Mouse (Mus musculus): ENCODE data around the gene Ing4.
"Not testable (repeated sequence)": the region's sequence is repeated elsewhere in the genome, so short reads cannot be mapped to it uniquely, and the experiment has no call there.

The Ing4 gene

GRCm38 (mm10) chr6:125039533-125040153, at the start of gene Ing4:
TSS of gene Ing4 (plus strand) at chr6:125039760.
- DNase-seq (ENCODE audit: low spot score in 2 of 2) = peak; percentile 69 to 77

DNA sequence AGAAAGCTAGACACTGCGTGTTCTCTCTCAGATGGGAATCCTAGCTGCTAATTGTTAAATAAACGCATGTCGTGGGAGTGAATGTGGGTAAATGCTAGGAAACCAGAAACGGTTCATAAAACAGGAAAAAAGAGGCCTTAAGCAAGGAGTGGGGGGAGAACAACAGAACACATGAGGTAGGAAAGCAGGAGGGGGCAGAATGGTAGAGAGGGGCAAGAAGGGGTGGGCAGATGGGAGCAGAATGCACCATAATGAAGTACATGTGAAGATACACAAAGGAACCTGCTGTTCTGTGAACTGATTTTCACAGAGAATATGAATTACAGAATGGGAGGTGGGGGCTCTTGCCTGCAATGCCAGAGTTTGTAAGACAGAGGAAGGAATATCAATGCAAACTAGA, 47.3 kb upstream of the Ing4 start:
- no peak for DNase-seq (ENCODE audit: low spot score in 2 of 2)

GRCm38 (mm10) chr6:124993365-124993764, 46.2 kb upstream of the Ing4 start:
- DNase-seq (ENCODE audit: low spot score in 2 of 2) = no peak

DNA sequence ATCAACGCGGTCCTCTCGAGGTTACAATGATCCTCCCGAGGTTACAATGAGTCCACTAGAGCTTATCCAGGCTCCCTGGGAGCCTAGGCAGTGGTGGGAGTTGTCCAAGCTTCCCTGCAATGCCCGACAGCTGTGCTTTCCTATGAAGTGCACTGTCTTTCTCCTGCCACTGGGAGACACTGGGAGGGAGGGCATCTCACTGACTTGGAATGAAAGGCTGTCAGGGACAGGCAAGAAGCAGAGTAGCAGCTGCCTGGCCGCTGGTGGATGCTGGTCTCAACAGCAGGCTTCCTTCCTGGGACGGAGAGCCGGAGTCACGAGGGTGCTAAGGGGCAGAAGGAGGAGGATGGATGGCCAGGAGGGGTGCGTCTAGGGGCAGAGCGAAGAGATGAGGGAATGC, 45.7 kb upstream of the Ing4 start:
- DNase-seq (ENCODE audit: low spot score in 2 of 2) = no peak

DNA sequence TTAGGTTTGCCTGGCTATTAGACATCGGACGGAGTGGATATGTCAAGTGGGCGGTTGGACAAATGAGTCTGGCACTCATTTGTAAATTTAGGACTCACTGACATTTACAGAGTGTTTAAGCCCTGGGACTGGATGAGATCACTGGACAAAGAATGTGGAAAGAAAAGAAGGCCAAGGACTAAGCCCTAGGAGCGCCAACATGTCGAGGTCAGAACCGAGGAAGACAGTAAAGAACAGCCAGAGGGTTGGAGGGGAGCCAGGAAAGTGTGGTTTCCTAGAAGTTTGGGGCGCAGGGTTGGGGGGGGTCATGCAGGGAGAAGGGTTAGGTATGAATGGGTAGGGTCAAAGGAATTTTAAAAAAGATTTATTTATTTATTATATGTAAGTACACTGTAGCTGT, 44.3 kb upstream of the Ing4 start:
- DNase-seq (ENCODE audit: low spot score in 2 of 2) = no peak

DNA sequence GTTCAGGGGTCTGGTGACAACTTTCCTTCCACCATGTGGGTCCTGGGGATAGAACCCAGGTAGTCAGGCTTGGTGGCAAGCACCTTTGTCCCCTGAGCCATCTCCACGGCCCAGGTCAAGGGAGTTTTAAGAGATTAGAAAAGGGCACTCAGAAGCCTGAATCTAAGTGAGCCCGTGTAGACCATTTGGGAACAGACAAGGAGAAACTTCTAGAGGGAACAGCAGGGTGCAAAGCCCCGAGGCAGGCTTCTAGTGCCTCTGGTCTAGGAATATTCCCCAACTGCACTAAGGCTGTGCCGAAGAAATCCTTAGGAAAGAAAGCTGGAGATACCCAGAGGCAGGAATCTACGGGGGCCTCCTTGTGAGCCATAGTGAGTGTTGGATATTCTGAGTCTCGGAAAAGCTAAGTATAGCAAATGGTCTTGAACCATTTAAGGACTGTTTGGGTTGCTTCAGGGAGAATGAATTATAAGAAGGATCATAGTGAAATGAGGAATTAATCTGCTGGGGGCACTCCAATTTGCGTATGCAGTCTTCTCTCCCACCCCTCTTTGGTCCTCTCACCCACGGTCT, 43.6 kb upstream of the Ing4 start:
- DNase-seq (ENCODE audit: low spot score in 2 of 2) = no peak

- DNase-seq (ENCODE audit: low spot score in 2 of 2) = peak; percentile 62 to 72
These were observed 42.7 kb upstream of the Ing4 start, which contains the start of gene Pianp for GRCm38 (mm10) chr6:124996551-124997501. TSS of gene Pianp (plus strand) at chr6:124996694.

DNA sequence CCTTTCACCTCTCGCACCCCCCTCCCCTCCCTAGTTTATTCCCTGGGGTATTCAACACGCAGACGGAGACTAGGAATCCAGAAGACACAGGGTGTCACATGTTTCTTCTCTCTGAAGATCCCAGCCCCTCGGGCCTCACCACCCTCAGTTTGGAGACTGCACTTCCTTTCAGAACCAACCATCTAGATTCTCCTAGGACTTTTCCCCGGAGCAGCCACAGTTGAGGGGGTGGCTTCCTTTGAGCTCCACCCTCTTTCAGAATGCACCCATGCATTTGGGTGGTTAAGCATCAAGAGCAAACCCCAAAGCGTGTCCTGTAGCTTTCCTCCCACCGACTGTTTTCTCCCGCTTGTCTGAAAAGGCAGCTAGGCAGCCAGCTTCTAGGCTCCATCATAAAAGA, 41.5 kb upstream of the Ing4 start:
- DNase-seq (ENCODE audit: low spot score in 2 of 2) = peak in 1 of 2 experiments; percentile 46

DNA sequence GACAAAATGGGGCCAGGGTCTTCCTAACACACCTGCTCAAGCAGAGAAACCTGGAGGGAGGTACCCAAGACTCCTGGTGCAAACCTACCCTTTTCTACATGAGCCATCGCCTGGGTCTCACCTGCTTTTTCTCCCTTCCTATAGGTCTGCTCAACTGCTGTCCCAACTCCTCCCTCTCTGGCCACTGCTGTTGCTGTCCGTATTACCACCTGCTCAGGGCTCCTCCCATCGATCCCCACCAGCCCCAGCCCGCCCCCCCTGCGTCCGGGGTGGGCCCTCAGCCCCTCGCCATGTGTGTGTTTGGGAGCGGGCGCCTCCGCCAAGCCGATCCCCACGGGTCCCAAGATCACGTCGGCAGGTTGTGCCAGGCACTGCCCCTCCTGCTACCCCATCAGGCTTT, 40.5 kb upstream of the Ing4 start:
- DNase-seq (ENCODE audit: low spot score in 2 of 2) = no peak

GRCm38 (mm10) chr6:124999546-124999945, 40.0 kb upstream of the Ing4 start:
- DNase-seq (ENCODE audit: low spot score in 2 of 2) = no peak

DNA sequence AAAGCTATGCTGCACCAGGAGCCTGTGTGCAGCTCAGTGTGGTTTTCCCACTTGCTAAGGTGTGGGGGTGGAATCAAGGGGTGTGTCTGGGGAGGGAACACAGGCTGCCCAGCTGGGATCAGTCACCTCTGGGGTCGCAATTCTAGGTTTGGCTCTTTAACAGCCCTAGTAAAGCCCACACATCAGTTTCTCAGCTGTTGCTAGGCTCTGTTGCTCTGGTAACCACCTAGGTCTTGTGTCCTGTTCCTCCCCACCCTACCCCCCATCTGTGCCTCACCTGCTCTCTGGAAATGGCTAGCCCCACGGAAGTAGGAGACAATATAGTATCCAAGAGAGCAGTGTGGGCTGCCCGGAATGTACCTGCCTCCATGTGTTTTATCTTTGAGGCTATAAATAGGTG, 35.9 kb upstream of the Ing4 start:
- DNase-seq (ENCODE audit: low spot score in 2 of 2) = no peak

DNA sequence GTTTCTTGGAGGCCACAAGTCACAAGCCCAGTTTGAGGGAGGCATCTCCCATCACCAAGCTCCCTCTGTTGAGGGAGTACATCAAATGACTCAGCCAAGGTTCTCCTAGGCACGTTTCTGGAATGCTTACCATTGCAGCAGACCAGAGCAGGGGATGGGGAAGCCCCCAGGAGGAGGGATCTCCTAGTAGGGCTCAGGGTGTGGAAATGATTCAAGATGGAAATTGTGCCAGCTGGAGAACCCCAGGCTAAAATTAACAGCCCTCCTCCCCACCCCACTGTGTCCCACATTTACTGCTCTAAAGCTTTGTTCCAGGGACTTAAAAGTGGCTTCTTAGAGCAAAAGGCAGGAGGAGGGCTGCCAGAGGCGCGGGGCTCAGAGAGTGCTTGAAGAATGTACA, 34.5 kb upstream of the Ing4 start:
- no peak for DNase-seq (ENCODE audit: low spot score in 2 of 2)

DNA sequence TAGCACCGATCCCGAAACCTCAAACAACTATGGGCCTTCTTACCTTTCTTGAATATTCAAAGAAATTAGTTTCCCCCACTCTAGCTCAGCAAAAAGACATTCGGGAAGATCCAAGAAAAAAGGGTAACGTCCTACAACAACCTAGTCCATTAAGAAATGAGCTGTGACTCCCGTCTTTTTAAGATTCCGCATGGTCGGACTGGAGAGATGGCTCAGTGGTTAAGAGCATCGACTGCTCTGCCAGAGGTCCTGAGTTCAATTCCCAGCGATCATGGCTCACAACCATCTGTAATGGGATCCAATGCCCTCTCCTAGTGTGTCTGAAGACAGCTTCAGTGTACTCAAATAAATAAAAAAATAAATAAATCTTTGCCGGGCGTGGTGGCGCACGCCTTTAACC, 31.5 kb upstream of the Ing4 start:
- no peak for DNase-seq (ENCODE audit: low spot score in 2 of 2)

- peak; percentile 94 to 96 for DNase-seq (ENCODE audit: low spot score in 2 of 2)
These were observed 30.9 kb upstream of the Ing4 start for GRCm38 (mm10) chr6:125008586-125009128.

DNA sequence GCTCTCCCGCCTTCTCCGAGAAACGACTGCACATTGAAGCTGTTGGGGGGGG, 30.6 kb upstream of the Ing4 start, which contains the start of gene Zfp384:
Zfp384 (plus strand) TSS at position 17 of the 52 bp plus-strand sequence.
- no peak for DNase-seq (ENCODE audit: low spot score in 2 of 2)

- DNase-seq (ENCODE audit: low spot score in 2 of 2) = peak in 1 of 2 experiments; percentile 42
These were observed 30.1 kb upstream of the Ing4 start for GRCm38 (mm10) chr6:125009181-125010073.

DNA sequence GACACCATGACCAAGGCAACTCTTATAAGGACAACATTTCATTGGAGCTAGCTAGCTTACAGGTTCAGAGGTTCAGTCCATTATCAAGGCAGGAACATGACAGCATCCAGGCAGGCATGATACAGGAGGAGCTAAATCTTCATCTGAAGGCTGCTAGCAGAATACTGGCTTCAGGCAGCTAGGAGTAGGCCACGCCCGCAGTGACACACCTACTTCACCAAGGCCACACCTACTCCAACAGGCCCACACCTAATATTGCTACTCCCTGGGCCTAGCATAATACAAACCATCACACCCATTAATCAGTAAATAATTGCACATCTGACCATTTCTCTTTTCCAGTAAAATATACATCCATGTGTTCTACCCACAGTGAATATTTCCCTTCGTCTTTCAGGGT, 21.9 kb upstream of the Ing4 start:
- no peak for DNase-seq (ENCODE audit: low spot score in 2 of 2)

DNA sequence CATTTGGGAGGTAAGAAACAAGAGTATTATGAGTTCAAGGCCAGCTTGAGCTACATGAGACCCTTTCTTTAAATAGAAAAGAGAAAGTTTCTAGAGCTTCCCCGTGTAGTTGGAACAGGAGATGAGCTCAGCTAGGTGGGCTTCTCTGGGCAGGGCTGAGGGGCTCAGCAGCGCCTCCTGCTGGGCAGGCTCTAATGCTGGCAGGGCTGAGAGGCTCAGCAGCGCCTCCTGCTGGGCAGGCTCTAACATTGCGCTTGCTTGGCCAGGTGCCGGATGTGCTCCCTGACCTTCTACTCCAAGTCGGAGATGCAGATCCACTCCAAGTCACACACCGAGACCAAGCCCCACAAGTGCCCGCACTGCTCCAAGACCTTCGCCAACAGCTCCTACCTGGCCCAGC, 9.0 kb upstream of the Ing4 start:
- not testable (repeated sequence) for DNase-seq (ENCODE audit: low spot score in 2 of 2)

GRCm38 (mm10) chr6:125031604-125032003, 8.0 kb upstream of the Ing4 start:
- DNase-seq (ENCODE audit: low spot score in 2 of 2) = no peak

- no peak for DNase-seq (ENCODE audit: low spot score in 2 of 2)
These were observed 894 bp upstream of the Ing4 start for GRCm38 (mm10) chr6:125038666-125039065.

DNA sequence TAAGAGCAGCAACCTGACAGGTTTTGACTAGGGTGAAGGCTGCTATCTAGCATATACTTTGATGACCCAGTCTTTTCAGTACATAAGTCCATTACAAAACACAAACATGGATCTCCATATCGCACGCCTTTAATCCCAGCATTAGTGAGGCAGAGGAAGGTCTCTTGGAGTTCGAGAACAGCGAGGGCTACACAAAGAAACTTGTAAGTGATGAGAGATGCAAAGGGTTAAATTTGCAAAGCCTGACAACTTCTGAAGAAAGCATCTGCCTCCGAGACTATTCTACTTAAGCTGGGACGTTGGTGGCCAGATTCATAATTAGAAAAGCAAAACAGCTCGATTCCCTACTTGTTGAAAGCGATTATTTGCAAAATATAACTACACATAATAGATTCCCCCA, 429 bp upstream of the Ing4 start:
- DNase-seq (ENCODE audit: low spot score in 2 of 2) = no peak

- no peak for DNase-seq (ENCODE audit: low spot score in 2 of 2)
These were observed 661 bp downstream of the Ing4 start for GRCm38 (mm10) chr6:125040221-125040620.

All from frontal cortex, postnatal 25 days (tissue).